Mouse (Mus musculus): ENCODE data around the gene 1700013G24Rik. TPM values are rescaled to one million over a fixed set of nuclear protein-coding genes. Genes with fewer than 3 reads are reported as not detected.
A peak's percentile ranks its signal among the peaks of the same experiment; 100 is the strongest.

1700013G24Rik gene
- polyA plus RNA-seq, 1 experiment from 2014 or later, result not detected

- H3K4me1 ChIP-seq (replicated peaks), result peaks cover 24% of the 10 kb centered on the region
- 78% methylated on average over 9 of the region's 9 CpGs for WGBS
- no peak overlapping the region for H3K27ac ChIP-seq
Measured at GRCm38 (mm10) chr4:137458310-137458709, 5.2 kb downstream of the 1700013G24Rik start.

GRCm38 (mm10) chr4:137458861-137459260 lies 5.8 kb downstream of the 1700013G24Rik start:
- Histone ChIP-seq H3K27me3 (no peaks in the 10 kb centered on the region), H3K4me3 (no peak overlapping the region), H3K9me3 (replicated peaks) (no peaks in the 10 kb centered on the region), H3K27ac (no peak overlapping the region), H3K4me2 (no peak overlapping the region), H3K36me3 (no peaks in the 10 kb centered on the region), H3K4me1 (replicated peaks) (peaks cover 19% of the 10 kb centered on the region), H3K9ac (no peak overlapping the region)
- no peak for ATAC-seq (replicated peaks; ENCODE audit: insufficient number of reproducible peaks, insufficient read depth, low FRiP score, low read depth)
- 52% methylated on average over 5 of the region's 5 CpGs for WGBS

More at GRCm38 (mm10) chr4:137458310-137458709, 5.2 kb downstream of the 1700013G24Rik start:
- ATAC-seq (replicated peaks; ENCODE audit: insufficient number of reproducible peaks, insufficient read depth, low FRiP score, low read depth), result no peak
- Histone ChIP-seq H3K27me3 (no peaks in the 10 kb centered on the region), H3K4me2 (no peak overlapping the region), H3K4me3 (no peak overlapping the region), H3K9me3 (replicated peaks) (no peaks in the 10 kb centered on the region), H3K36me3 (no peaks in the 10 kb centered on the region), H3K9ac (no peak overlapping the region)

- no peaks in the 10 kb centered on the region for H3K27me3 ChIP-seq
- H3K9ac ChIP-seq, result no peak overlapping the region
- H3K4me2 ChIP-seq, result no peak overlapping the region
- H3K27ac ChIP-seq, result peak overlapping the region; percentile 70
- H3K9me3 ChIP-seq (replicated peaks), result no peaks in the 10 kb centered on the region
- peaks cover 33% of the 10 kb centered on the region for H3K4me1 ChIP-seq (replicated peaks)
- 71% methylated on average over 14 of the region's 14 CpGs for WGBS
- H3K4me3 ChIP-seq, result no peak overlapping the region
- no peaks in the 10 kb centered on the region for H3K36me3 ChIP-seq
- ATAC-seq (replicated peaks; ENCODE audit: insufficient number of reproducible peaks, insufficient read depth, low FRiP score, low read depth), result no peak
Measured at GRCm38 (mm10) chr4:137460676-137461075, 7.6 kb downstream of the 1700013G24Rik start.

- H3K4me1 ChIP-seq (replicated peaks), result peaks cover 34% of the 10 kb centered on the region
- no peaks in the 10 kb centered on the region for H3K9me3 ChIP-seq (replicated peaks)
- 73% methylated on average over 4 of the region's 4 CpGs for WGBS
- H3K27ac ChIP-seq, result peak overlapping the region; percentile 70
- no peaks in the 10 kb centered on the region for H3K36me3 ChIP-seq
- no peak overlapping the region for H3K9ac ChIP-seq
- H3K27me3 ChIP-seq, result no peaks in the 10 kb centered on the region
- ATAC-seq (replicated peaks; ENCODE audit: insufficient number of reproducible peaks, insufficient read depth, low FRiP score, low read depth), result no peak
- H3K4me2 ChIP-seq, result no peak overlapping the region
- H3K4me3 ChIP-seq, result no peak overlapping the region
Measured at GRCm38 (mm10) chr4:137461217-137461616, 8.1 kb downstream of the 1700013G24Rik start.

- no peaks in the 10 kb centered on the region for H3K27me3 ChIP-seq
- H3K9me3 ChIP-seq (replicated peaks), result no peaks in the 10 kb centered on the region
- H3K4me2 ChIP-seq, result no peak overlapping the region
- H3K4me1 ChIP-seq (replicated peaks), result peaks cover 36% of the 10 kb centered on the region
- H3K36me3 ChIP-seq, result no peaks in the 10 kb centered on the region
- 51% methylated on average over 16 of the region's 16 CpGs for WGBS
- no peak for ATAC-seq (replicated peaks; ENCODE audit: insufficient number of reproducible peaks, insufficient read depth, low FRiP score, low read depth)
- no peak overlapping the region for H3K4me3 ChIP-seq
- no peak overlapping the region for H3K27ac ChIP-seq
- no peak overlapping the region for H3K9ac ChIP-seq
Measured at GRCm38 (mm10) chr4:137461981-137462690, 9.1 kb downstream of the 1700013G24Rik start.

- peak overlapping the region; percentile 91 for H3K27ac ChIP-seq
- H3K4me2 ChIP-seq, result no peak overlapping the region
- 52% methylated on average over 13 of the region's 13 CpGs for WGBS
- H3K9me3 ChIP-seq (replicated peaks), result no peaks in the 10 kb centered on the region
- no peaks in the 10 kb centered on the region for H3K27me3 ChIP-seq
- no peaks in the 10 kb centered on the region for H3K36me3 ChIP-seq
- H3K9ac ChIP-seq, result no peak overlapping the region
- ATAC-seq (replicated peaks; ENCODE audit: insufficient number of reproducible peaks, insufficient read depth, low FRiP score, low read depth), result no peak
- H3K4me1 ChIP-seq (replicated peaks), result peaks cover 55% of the 10 kb centered on the region
- H3K4me3 ChIP-seq, result no peak overlapping the region
Measured at GRCm38 (mm10) chr4:137465125-137465787, 12.2 kb downstream of the 1700013G24Rik start.

- no peak overlapping the region for H3K4me3 ChIP-seq
- H3K27me3 ChIP-seq, result no peaks in the 10 kb centered on the region
- H3K27ac ChIP-seq, result peak overlapping the region; percentile 91
- WGBS, result 45% methylated on average over 4 of the region's 4 CpGs
- no peak for ATAC-seq (replicated peaks; ENCODE audit: insufficient number of reproducible peaks, insufficient read depth, low FRiP score, low read depth)
- no peak overlapping the region for H3K9ac ChIP-seq
- peaks cover 68% of the 10 kb centered on the region for H3K4me1 ChIP-seq (replicated peaks)
- H3K9me3 ChIP-seq (replicated peaks), result no peaks in the 10 kb centered on the region
- no peak overlapping the region for H3K4me2 ChIP-seq
- no peaks in the 10 kb centered on the region for H3K36me3 ChIP-seq
Measured at GRCm38 (mm10) chr4:137466991-137467390, 13.9 kb downstream of the 1700013G24Rik start.

- H3K4me2 ChIP-seq, result no peak overlapping the region
- H3K27me3 ChIP-seq, result no peaks in the 10 kb centered on the region
- H3K9me3 ChIP-seq (replicated peaks), result no peaks in the 10 kb centered on the region
- H3K36me3 ChIP-seq, result no peaks in the 10 kb centered on the region
- ATAC-seq (replicated peaks; ENCODE audit: insufficient number of reproducible peaks, insufficient read depth, low FRiP score, low read depth), result no peak
- H3K27ac ChIP-seq, result peak overlapping the region; percentile 91
- H3K4me3 ChIP-seq, result no peak overlapping the region
- 78% methylated on average over 2 of the region's 2 CpGs for WGBS
- no peak overlapping the region for H3K9ac ChIP-seq
- H3K4me1 ChIP-seq (replicated peaks), result peaks cover 70% of the 10 kb centered on the region
Measured at GRCm38 (mm10) chr4:137467525-137467924, 14.4 kb downstream of the 1700013G24Rik start.

- Histone ChIP-seq H3K9me3 (replicated peaks) (no peaks in the 10 kb centered on the region), H3K4me3 (peak within 1 kb of the TSS; percentile 79), H3K9ac (peak within 1 kb of the TSS; percentile 90), H3K4me1 (replicated peaks) (peaks cover 76% of the 10 kb centered on the region), H3K36me3 (no peaks in the 10 kb centered on the region), H3K27me3 (no peaks in the 10 kb centered on the region), H3K4me2 (peak within 1 kb of the TSS; percentile 89), H3K27ac (peak within 1 kb of the TSS; percentile 91)
- WGBS, result under 1% methylated on average over 69 of the region's 72 CpGs
- peak; percentile 82 for ATAC-seq (replicated peaks; ENCODE audit: insufficient number of reproducible peaks, insufficient read depth, low FRiP score, low read depth)
Measured at GRCm38 (mm10) chr4:137468260-137469080, 15.4 kb downstream of the 1700013G24Rik start, which contains the start of gene Hspg2. TSS of gene Hspg2 (plus strand) at chr4:137468769.

GRCm38 (mm10) chr4:137469081-137469844 lies 16.2 kb downstream of the 1700013G24Rik start:
- Histone ChIP-seq H3K9me3 (replicated peaks) (no peaks in the 10 kb centered on the region), H3K4me3 (peak overlapping the region; percentile 79), H3K4me1 (replicated peaks) (peaks cover 81% of the 10 kb centered on the region), H3K36me3 (no peaks in the 10 kb centered on the region), H3K27me3 (no peaks in the 10 kb centered on the region), H3K4me2 (peak overlapping the region; percentile 89), H3K9ac (peak overlapping the region; percentile 90), H3K27ac (peak overlapping the region; percentile 91)
- no peak; the same call in none of the 2 replicates for ATAC-seq (replicated peaks; ENCODE audit: insufficient number of reproducible peaks, insufficient read depth, low FRiP score, low read depth)
- 3% methylated on average over 20 of the region's 20 CpGs for WGBS
